Mouse (Mus musculus) heart, embryonic 12.5 days (tissue): Measurements from ENCODE around the gene Xiap. TPM values are rescaled to one million over a fixed set of nuclear protein-coding genes. Genes with fewer than 3 reads are reported as not detected.
"Not testable (repeated sequence)": the region's sequence is repeated elsewhere in the genome, so short reads cannot be mapped to it uniquely, and the experiment has no call there.

ENCODE experiments used
- ATAC-seq: fragments of 200-750 bp; cut with Nextera tagmentation; 2 replicates; pipeline ENCODE4 v1.8.0; 2017; ENCODE audit warnings: moderate TSS enrichment, moderate library complexity; ENCODE audit not compliant: insufficient number of reproducible peaks, low FRiP score
- H3K27ac ChIP-seq: fragments of 300-500 bp; sonication (generic); 2 replicates; pipeline ENCODE4 v1.5.1; 2016; ENCODE audit warnings: mild to moderate bottlenecking, moderate library complexity; ENCODE audit not compliant: poor library complexity, severe bottlenecking
- H3K27me3 ChIP-seq: fragments of 300-500 bp; sonication (generic); replicated peaks from 2 replicates; pipeline ENCODE4 v1.6.1; 2016; ENCODE audit warnings: mild to moderate bottlenecking, moderate library complexity
- H3K36me3 ChIP-seq: fragments of 300-500 bp; sonication (generic); 2 replicates; pipeline ENCODE4 v1.6.1; 2016; ENCODE audit warnings: mild to moderate bottlenecking, moderate library complexity
- H3K4me1 ChIP-seq: fragments of 300-500 bp; sonication (generic); replicated peaks from 2 replicates; pipeline ENCODE4 v1.6.1; 2016; ENCODE audit warnings: mild to moderate bottlenecking
- H3K4me2 ChIP-seq: fragments of 300-500 bp; sonication (generic); 2 replicates; pipeline ENCODE4 v1.6.1; 2016; ENCODE audit warnings: mild to moderate bottlenecking, moderate library complexity
- H3K4me3 ChIP-seq: fragments of 300-500 bp; sonication (generic); 2 replicates; pipeline ENCODE4 v1.5.1; 2016; ENCODE audit warnings: mild to moderate bottlenecking
- H3K9ac ChIP-seq: fragments of 300-500 bp; sonication (generic); 2 replicates; pipeline ENCODE4 v1.6.1; 2016; ENCODE audit warnings: mild to moderate bottlenecking, moderate library complexity
- H3K9me3 ChIP-seq: fragments of 300-500 bp; sonication (generic); replicated peaks from 2 replicates; pipeline ENCODE4 v1.6.1; 2016; ENCODE audit warnings: mild to moderate bottlenecking, moderate library complexity
- WGBS: fragments of 180-500 bp; shearing (Covaris S2); methylation state at CpG from one replicate; pipeline ENCODE4 v1.1.7; 2016; 5-methylcytosine and 5-hydroxymethylcytosine counted together
- polyA plus RNA-seq: library from polyadenylated mRNA; unstranded; fragments of >200 nt; fragmentation: Nextera tagmentation; extraction: Ambion mirVana; gene quantifications from 2 replicates; pipeline ENCODE4 v1.2.1, GENCODE M21; 2016

The Xiap gene
- 11.5 and 12.1 TPM in 2 replicates for polyA plus RNA-seq

- 66% methylated on average over 5 of the region's 5 CpGs for WGBS
- H3K27ac ChIP-seq = peak within 1 kb of the TSS; percentile 26
Measured at GRCm38 (mm10) chrX:42059282-42060068, at the start of gene Xiap. Xiap (plus strand) TSS chrX:42059679.

GRCm38 (mm10) chrX:42012677-42013208 lies 46.7 kb upstream of the Xiap start:
- Histone ChIP-seq H3K4me1 (no peaks in the 10 kb centered on the region), H3K9ac (no peak overlapping the region), H3K27me3 (no peaks in the 10 kb centered on the region), H3K4me2 (no peak overlapping the region), H3K9me3 (no peaks in the 10 kb centered on the region), H3K36me3 (no peaks in the 10 kb centered on the region), H3K4me3 (no peak overlapping the region), H3K27ac (no peak overlapping the region)
- no peak for ATAC-seq
- WGBS = 90% methylated on average over 2 of the region's 2 CpGs

More at GRCm38 (mm10) chrX:42059282-42060068, at the start of gene Xiap:
- no peak within 1 kb of the TSS for H3K4me3 ChIP-seq
- no peak for ATAC-seq
- 0 out of 2 replicates have a peak, but pooled peaks cover 2% of the 10 kb centered on the region for H3K9me3 ChIP-seq
- H3K9ac ChIP-seq = no peak within 1 kb of the TSS
- no peaks in the 10 kb centered on the region for H3K4me1 ChIP-seq
- no peaks in the 10 kb centered on the region for H3K36me3 ChIP-seq
- H3K4me2 ChIP-seq = 0 out of 2 replicates have a peak within 1 kb of the TSS, but pooled peaks have one; percentile 10
- H3K27me3 ChIP-seq = no peaks in the 10 kb centered on the region

GRCm38 (mm10) chrX:42013776-42014175 lies 45.7 kb upstream of the Xiap start:
- Histone ChIP-seq H3K4me2 (no peak overlapping the region), H3K9me3 (no peaks in the 10 kb centered on the region), H3K36me3 (no peaks in the 10 kb centered on the region), H3K4me1 (no peaks in the 10 kb centered on the region), H3K9ac (no peak overlapping the region), H3K4me3 (no peak overlapping the region), H3K27ac (no peak overlapping the region), H3K27me3 (no peaks in the 10 kb centered on the region)
- 61% methylated on average over 3 of the region's 3 CpGs for WGBS
- no peak for ATAC-seq

- no peak overlapping the region for H3K4me2 ChIP-seq
- no peak for ATAC-seq
- no peak overlapping the region for H3K27ac ChIP-seq
- no peaks in the 10 kb centered on the region for H3K27me3 ChIP-seq
- H3K4me1 ChIP-seq = no peaks in the 10 kb centered on the region
- no peaks in the 10 kb centered on the region for H3K36me3 ChIP-seq
- 53% methylated on average over 3 of the region's 3 CpGs for WGBS
- H3K9ac ChIP-seq = no peak overlapping the region
- no peak overlapping the region for H3K4me3 ChIP-seq
- H3K9me3 ChIP-seq = no peaks in the 10 kb centered on the region
Measured at GRCm38 (mm10) chrX:42014502-42014901, 45.0 kb upstream of the Xiap start.

DNA sequence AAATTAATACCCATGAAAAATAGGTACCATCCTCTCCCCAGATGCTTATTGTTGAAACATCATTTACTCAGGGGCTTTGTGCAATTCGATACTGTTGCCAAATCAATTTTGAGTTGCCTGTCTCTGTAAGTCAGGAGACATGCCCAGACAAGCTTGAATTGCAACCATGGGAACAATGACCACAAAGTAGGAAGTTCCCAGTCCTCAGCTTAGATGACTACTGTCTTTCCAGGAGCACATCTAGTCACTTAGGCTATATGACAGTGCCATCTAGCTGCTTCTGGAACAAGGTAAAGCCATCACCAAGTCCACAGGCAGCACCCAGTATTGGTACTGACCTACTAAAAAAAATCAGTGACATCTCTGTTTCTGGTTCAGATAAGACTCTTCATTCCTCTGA lies 41.4 kb upstream of the Xiap start:
- H3K9ac ChIP-seq = no peak overlapping the region
- no peak for ATAC-seq
- no peaks in the 10 kb centered on the region for H3K27me3 ChIP-seq
- H3K4me1 ChIP-seq = no peaks in the 10 kb centered on the region
- no peaks in the 10 kb centered on the region for H3K36me3 ChIP-seq
- 61% methylated on average over 1 of the region's 1 CpGs for WGBS
- no peak overlapping the region for H3K4me3 ChIP-seq
- H3K27ac ChIP-seq = no peak overlapping the region
- H3K4me2 ChIP-seq = no peak overlapping the region
- no peaks in the 10 kb centered on the region for H3K9me3 ChIP-seq

DNA sequence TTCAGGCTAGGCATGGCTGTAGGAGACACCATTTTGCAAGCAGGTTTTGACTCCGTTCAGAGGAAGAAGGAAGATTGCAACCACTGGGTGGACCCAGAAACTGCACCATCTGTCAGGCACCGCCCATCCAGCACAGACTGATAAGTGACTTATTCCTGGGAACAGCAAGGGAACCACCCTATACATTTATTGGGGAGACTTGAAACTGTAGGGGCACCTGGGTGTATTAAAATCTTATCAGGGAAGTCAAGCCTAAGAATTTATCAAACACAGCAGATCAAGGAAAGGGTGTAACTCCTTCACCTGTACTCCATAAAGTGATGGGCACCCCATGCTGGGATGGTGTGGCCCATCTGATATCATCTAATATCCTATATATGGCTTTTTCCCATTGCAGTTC lies 40.0 kb upstream of the Xiap start:
- 63% methylated on average over 2 of the region's 2 CpGs for WGBS
- H3K36me3 ChIP-seq = no peaks in the 10 kb centered on the region
- H3K4me2 ChIP-seq = no peak overlapping the region
- H3K27ac ChIP-seq = no peak overlapping the region
- H3K27me3 ChIP-seq = no peaks in the 10 kb centered on the region
- no peak overlapping the region for H3K9ac ChIP-seq
- no peak overlapping the region for H3K4me3 ChIP-seq
- H3K4me1 ChIP-seq = no peaks in the 10 kb centered on the region
- no peaks in the 10 kb centered on the region for H3K9me3 ChIP-seq
- peak; percentile 68 for ATAC-seq

DNA sequence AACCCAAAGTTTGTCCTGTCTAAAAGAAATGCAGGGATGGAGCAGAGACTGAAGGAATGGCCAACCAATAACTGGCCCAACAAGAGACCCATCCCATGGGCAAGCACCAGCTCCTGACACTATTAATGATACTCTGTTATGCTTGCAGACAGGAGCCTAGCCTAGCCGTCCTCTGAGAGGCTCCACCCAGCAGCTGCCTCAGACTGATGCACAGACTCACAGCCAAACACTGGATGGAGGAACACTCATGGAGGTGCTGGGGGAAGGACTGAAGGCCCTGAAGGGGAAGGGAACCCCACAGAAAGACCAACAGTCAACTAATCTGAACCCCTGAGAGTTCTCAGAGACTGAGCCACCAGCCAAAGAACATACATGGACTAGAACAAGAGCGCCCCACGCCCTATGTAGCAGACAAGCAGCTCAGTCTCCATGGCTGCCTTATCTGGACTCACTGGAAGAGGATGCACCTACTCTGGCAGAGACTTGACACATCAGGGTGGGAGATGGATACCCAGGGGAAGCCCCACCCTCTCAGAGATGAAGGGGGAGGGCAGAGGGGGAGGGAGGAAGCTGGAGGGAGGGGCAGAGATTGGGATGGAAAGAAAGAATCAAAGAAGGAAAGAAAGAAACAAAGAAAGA lies 33.6 kb upstream of the Xiap start:
- not testable (repeated sequence) for H3K27ac ChIP-seq, ATAC-seq, H3K4me2 ChIP-seq, H3K4me3 ChIP-seq, H3K9ac ChIP-seq, H3K9me3 ChIP-seq, H3K36me3 ChIP-seq, H3K27me3 ChIP-seq, H3K4me1 ChIP-seq
- WGBS = 84% methylated on average over 2 of the region's 3 CpGs

DNA sequence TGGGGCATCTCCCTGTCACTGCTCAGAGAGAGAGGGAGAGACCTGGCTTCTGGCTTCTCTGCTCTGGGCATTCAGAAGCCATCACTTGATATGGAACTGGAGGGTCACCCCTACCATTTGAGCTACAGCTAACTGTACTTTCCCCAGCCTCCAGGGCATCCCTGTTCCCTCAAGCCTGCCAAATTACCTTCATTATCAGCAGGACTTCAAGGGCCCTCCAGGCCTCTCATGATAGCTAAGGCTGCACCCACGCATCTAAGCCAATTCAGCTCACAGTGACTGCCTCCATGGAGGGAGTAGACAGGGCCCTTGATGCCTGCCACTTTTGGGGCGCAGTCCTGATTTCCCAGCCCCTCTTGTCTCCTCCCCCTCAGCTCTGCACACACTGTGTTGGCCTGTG lies 32.5 kb upstream of the Xiap start:
- 41% methylated on average over 2 of the region's 2 CpGs for WGBS
- H3K36me3 ChIP-seq, H3K9me3 ChIP-seq, H3K4me2 ChIP-seq, H3K4me1 ChIP-seq, H3K9ac ChIP-seq, H3K27me3 ChIP-seq, H3K4me3 ChIP-seq: not testable (repeated sequence)
- ATAC-seq = peak; percentile 18; the same call in 1 of the 2 replicates
- H3K27ac ChIP-seq = peak overlapping the region; percentile 38; the same call in 1 of the 2 replicates

GRCm38 (mm10) chrX:42033111-42033693 lies 26.3 kb upstream of the Xiap start:
- 33% methylated on average over 8 of the region's 8 CpGs for WGBS
- Histone ChIP-seq H3K9ac (no peak overlapping the region), H3K4me2 (0 out of 2 replicates have a peak overlapping the region, but pooled peaks have one; percentile 16), H3K27ac (no peak overlapping the region), H3K4me3 (no peak overlapping the region), H3K4me1 (no peaks in the 10 kb centered on the region), H3K36me3 (no peaks in the 10 kb centered on the region), H3K9me3 (no peaks in the 10 kb centered on the region), H3K27me3 (no peaks in the 10 kb centered on the region)
- ATAC-seq = no peak

- Histone ChIP-seq H3K4me2 (no peak overlapping the region), H3K36me3 (no peaks in the 10 kb centered on the region), H3K27me3 (no peaks in the 10 kb centered on the region), H3K27ac (no peak overlapping the region), H3K4me3 (no peak overlapping the region), H3K4me1 (no peaks in the 10 kb centered on the region), H3K9me3 (no peaks in the 10 kb centered on the region), H3K9ac (no peak overlapping the region)
- 58% methylated on average over 7 of the region's 7 CpGs for WGBS
- ATAC-seq = no peak
Measured at GRCm38 (mm10) chrX:42033911-42034310, 25.6 kb upstream of the Xiap start.

DNA sequence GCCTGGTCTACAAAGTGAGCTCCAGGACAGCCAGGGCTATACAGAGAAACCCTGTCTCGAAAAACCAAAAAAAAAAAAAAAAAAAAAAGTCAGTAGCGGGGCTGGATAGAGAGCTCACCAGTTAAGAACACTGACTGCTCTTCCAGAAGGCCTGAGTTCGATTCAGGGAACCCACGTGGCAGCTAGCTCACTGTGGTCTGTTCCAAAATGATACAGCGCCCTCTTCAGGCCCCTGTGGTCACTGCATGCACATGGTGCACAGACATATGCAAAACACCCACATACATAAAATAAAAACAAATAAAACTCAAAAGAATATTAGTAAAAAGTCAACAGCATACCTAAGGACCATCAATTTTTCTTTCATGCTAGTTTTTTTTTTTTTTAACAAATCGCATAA lies 20.0 kb upstream of the Xiap start:
- no peaks in the 10 kb centered on the region for H3K27me3 ChIP-seq
- WGBS = 74% methylated on average over 5 of the region's 6 CpGs
- H3K4me3 ChIP-seq = no peak overlapping the region
- no peaks in the 10 kb centered on the region for H3K36me3 ChIP-seq
- no peak for ATAC-seq
- no peak overlapping the region for H3K4me2 ChIP-seq
- no peaks in the 10 kb centered on the region for H3K9me3 ChIP-seq
- no peak overlapping the region for H3K27ac ChIP-seq
- H3K4me1 ChIP-seq = no peaks in the 10 kb centered on the region
- H3K9ac ChIP-seq = no peak overlapping the region
